Mouse (Mus musculus): ENCODE data around the gene Wscd1.

The Wscd1 gene

DNA sequence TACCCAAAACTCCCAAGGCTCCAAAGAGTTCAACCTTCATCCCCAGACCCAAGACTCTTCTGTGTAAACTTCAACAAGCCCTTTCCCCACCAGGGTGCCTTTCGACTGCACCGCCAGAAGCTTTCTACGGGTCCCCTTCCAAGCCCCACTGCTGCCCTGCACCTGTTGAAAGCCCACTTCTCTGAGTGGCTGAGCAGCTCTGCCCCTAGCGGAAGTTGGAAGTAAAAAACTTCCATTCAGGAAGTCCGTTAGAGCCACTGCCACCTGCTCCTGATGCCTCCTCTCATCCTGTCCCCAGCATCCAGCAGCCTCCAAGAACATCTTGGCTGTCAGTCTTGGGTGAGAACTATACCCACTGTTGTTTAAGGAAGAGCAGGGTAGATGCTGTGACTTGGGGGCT is at the start of gene Wscd1:
Gene Wscd1, plus strand, starts transcription at position 250 of the 400 bp plus-strand sequence.
- in situ Hi-C loops (cut with MseI, MboI) = no loop called here

DNA sequence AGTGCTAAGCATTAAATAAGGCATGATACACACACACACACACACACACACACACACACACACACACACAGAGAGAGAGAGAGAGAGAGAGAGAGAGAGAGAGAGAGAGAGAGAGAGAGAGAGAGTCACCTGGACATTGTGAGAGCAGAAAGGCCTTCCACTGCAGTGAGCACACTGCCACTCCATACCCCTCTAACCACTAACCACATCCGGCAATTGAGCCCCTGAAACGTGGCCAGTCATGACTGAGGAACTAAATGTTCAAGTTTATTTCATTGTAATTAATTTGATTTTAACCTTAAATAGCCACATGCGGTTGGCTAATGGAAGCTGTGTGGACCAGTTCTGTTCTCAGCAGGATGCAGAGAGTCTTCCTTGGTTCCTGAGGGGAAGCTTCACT is 21.7 kb upstream of the Wscd1 start:
- in situ Hi-C loops (cut with MseI, MboI) = no loop called here

DNA sequence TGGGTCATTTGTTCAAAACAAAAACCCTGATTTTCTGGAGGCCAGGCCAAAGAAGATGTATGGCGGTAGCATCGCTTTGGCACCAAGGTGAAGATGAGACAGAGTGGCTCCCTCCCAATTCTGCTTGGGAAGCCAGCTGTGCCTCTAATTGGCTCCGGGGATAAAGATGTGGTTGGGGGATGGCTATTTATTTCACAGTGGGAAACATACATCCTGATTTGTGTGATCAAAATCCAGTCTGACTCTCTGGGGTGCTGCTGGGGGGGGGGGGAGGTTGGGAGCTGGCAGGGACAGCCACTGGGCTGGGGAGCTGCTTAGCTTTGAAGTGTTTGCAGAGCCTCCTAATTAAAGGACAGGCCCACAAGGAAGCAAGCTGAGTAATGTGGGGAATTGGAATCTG is 20.4 kb upstream of the Wscd1 start:
- in situ Hi-C loops (cut with MseI, MboI) = no loop called here

DNA sequence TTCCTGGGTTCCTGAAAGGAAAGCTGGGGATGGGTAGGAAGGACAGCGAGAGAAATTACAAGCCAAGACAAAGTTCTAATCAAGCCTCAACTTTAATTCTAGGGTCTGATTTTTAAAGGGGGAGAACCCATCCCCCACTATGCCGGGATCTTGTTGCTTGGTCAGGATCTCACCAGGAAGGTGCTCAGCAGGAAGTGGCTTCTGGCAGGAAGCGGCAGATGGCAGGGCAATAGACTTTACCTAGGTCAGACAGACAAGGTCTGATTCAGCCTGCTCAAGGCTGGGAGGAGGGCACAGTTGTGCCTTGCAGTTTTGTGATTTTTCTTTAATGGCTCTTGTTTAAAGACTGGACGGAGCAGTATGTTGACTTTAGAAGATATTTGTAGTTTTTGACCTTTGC is 15.9 kb upstream of the Wscd1 start:
- in situ Hi-C loops (cut with MseI, MboI) = no loop called here

DNA sequence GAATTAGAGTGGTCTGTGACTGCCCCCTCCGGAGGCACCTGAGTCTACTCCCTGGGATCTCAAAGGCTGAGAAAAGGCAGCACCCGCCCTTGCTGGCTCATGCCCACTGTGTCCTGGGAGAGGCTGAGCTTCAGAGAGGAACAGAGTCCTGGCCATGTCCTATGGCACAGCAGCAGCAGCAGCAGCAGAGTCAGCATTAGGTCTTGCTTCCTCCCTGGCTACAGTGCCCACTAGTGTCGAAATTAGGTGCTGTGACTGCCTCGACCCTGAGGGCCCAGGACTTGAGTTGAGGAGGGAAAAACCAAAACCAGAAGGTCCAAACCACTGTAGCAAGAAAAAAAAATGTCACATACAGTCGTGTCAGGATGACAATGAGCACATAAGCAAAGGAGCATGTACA is 12.6 kb upstream of the Wscd1 start:
- in situ Hi-C loops (cut with MseI, MboI) = no loop called here

DNA sequence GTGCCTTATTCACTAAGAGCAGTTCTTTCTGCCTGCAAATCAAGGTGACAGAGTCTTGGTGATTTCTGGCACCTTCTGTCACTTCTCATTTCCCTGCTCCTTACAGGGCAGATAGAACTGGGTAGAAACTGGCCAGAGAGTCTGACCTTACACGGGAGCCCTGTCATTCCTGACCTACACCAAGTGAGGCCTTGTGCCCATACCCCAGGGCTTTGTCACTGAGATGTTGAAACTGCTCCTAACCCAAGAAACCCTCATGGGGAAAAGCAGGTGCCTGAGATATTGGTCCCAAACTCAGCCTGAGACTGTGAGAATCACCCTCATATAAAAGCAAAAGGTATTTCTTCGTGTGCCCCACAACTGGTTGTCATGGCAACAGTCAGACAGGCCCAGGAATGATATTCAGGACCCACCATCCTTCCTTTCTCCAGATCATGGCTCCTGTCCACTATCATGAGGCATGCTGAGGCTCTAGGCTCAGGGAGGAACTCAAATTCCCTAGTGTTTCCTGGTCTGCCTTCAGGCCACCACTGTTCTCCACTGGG is 11.1 kb upstream of the Wscd1 start:
- in situ Hi-C loops (cut with MseI, MboI) = no loop called here

DNA sequence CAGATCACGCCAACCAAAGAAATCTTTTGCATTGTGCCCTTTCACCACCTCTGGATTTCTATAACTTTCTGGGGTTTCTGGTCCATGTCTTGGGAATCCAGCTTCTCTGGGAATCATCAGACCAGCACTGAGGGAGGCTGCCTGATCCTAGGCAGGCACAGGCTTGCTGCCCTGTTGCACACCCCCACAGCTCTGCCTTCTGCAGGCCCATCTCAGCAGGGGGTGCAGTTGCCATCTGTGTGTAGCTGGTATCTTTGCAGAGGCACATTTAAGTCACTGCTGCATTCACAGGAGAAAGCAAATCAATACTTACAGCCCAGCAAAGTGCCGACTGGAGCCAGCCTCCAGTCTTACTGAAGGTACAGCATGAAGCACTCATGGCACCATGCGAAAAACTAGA is 3.8 kb upstream of the Wscd1 start:
- in situ Hi-C loops (cut with MseI, MboI) = no loop called here

DNA sequence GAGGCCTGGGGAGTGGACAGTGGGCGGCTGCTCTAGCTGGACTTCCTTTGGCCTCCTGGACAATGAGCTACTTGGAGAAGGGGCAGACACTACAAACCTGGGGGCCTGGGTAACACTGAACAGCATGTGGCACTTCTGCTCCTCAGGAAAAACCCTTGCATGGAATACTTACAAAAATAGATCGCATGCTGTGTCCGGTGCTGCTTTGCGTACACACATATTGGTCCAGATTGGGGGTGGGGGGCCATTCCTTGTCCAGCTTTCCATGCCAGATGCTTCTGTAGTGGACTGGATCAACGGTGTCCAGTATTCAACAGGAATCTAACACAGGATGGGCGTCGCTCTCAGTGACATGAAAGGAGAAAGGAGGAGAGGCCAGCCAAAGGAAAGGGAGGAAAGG is 2.0 kb upstream of the Wscd1 start:
- in situ Hi-C loops (cut with MseI, MboI) = no loop called here

DNA sequence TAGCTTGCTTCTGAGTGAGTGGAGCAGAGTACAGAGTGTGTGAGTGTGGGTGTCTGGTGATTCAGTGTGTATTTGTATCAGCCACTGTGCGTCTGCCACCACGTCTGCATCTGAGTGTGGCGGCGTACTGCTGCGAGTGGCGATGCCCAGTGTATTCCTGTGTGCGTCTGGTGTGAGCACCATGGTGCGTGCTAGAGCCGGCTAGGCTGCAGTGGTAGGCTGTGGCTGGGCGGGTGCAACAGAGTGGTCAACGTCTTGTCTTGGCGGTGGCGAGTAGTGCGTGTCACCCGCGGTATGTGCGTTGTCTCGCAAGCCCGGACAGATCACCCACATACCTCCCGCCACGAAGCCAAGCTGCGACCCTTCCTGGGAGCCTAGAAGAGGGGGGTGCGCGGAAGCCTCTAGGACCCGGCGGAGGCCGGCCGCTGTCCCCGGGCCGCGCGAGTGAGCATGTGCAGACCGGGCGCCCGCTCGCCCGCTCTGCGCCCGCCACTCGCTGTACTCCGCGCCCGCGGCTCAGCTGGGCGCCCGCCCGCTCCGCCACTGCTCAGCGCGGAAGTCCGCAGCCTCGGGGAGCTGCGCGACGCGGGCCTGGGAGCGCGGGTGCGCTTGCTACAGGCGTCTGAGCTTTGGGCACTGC is 934 bp downstream of the Wscd1 start:
- in situ Hi-C loops (cut with MseI, MboI) = no loop called here

DNA sequence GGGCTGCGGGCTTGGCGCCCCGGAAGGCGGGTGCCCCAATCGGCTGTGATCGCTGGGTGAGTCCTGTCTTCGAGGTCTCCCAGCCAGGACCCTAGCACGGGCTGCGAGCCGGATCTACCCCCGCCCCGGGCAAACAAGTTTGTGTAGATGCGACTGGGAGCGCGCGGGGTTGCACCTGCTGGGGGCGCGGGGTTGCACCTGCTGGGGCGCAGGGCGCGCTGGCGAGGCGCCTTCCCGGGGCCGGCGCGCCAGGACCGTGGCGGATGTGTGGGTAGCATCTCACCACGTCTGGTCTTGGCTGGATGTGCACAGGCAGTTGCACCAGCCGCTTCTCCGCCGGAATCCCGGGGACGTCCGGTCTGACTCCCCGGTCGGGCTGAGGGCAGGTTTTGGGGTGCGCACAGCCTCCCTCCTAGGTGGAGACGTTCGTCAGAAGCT is 1.5 kb downstream of the Wscd1 start:
- in situ Hi-C loops (cut with MseI, MboI) = no loop called here

DNA sequence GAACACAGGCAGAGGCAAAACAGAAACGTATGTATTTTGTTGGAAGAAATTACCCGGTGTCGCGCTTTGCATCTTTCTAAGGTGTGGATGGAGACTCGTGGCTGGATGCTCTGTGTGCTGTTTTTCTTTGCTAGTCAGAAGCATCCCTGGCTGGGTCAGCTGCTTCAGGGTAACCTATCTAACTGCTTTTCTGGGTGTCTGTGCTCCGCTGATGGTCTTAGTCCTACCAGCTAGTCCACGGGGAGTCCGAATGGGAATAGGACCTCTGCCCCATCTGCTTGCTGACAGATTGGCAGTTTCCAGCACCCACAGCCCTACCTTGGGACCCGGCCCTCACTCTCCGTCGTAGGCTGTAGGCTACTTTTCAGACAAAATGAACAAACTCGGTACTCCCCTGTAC is 2.0 kb downstream of the Wscd1 start:
- in situ Hi-C loops (cut with MseI, MboI) = no loop called here

DNA sequence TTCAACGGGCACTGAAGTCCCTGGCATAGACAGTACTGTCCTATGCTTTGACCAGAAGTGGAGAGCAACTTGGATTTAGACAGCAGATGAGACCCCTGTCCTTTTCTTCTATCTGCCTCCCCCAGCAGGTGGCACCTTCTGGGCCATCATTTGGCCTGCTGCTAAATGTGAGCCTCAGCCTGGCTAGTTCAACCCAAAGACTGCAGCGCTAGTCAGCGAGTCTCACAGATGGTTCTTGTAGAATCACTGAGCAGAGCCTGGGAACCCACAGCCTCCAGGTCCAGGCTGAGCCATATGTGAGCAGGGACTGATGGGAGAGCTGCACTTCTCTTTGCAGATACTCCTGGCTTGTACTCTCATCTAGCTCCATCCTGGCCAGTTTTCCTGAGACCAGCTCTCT is 2.9 kb downstream of the Wscd1 start:
- in situ Hi-C loops (cut with MseI, MboI) = no loop called here

DNA sequence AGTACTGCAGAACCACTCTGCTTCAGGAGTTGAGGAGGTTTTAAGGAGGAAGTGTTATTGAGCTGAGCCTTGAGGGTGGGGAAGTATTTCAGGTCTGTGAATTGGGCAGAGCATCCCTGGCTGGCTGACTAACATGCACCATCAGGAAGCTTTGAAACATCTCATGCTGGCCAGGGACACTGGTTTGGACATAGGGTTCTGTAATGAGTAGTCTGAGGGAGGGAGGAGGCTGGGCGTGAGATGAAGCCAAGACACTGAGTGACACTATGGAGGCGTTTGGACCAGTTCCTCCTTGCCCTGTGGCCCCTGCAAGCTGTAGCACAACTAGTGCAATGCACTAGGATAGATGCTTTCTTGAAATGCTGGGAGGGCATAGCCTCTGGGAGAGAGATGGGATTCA is 5.4 kb downstream of the Wscd1 start:
- in situ Hi-C loops (cut with MseI, MboI) = no loop called here

DNA sequence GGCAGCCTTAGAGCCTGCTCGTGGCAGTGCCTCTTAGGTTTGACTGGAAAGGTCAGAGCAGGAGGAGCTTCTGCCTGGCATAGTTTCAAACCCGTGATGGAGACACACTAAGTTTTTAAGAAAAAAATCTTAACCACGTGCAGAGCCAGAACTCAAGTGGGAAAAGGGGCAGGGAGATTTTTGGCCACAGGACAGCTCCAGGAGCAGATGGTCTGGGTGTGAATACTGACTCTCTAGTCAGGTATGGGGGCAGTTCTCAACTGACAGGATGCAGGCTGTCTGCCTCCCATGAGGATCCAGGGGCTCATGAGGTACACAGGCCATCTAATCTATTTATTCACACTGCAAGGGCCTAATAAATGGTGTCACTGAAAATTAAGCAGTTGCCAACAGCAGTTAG is 6.6 kb downstream of the Wscd1 start:
- in situ Hi-C loops (cut with MseI, MboI) = no loop called here

DNA sequence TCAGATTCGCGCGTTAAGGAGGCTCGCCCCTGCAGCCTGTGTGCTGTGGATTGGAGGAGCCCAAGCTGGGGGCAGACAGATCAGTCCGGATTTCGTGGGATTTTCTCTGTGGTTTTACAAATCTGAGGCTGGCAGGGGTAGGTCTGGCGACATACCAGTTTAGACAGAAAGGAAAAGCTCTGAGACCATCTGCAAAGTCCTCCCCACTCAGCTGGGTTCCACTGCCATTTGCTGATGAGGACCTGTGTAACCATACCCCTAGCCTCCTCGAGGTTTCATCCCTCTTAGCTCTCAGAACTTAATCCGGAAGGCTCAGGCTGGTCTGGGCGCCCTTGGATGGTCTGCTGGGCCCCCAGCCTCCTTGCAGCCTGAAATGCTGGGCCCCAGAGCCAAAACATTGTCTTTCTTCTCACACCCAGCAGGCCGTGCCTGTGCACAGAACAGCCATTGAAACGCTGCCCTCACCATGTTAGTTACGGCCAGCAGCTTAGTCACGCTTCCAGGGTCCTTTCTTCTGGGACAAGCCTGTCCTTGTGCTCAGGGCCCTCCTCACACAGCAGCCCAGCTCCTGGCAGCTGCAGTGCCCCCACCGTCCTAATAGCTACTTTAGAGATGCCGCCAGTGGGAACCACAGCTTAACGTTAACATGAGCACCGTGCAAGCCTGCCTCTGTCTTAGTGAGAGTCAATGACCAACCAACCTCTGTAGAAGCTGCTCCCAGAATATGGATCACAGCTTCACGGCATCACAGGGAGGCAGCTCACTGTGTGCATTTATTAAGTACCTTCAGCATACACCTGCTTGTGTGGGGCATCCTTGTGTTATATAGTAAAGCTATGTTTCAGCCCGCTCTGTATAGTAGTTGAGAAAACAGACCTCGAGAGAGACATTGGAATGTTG is 8.7 kb downstream of the Wscd1 start:
- in situ Hi-C loops (cut with MseI, MboI) = no loop called here

DNA sequence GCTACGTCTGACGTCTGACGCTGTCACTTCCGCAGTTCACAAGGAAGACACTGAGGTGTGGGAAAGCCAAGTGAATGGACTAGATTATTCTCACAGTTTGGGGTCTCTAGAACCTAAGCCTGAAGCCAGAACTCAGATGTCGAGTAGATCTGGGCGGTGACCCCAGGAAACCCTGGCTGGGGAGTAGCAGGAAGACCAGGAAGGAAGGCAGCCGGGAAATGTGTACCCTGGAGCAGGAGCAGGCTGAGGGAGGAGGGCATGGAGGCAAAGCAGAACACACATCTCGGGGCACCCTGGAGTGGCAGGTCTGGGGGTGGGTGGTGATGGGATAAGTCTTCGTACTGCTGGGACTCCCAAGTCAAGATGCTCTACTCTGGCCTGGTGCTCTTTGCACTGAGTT is 11.3 kb downstream of the Wscd1 start:
- in situ Hi-C loops (cut with MseI, MboI) = no loop called here

DNA sequence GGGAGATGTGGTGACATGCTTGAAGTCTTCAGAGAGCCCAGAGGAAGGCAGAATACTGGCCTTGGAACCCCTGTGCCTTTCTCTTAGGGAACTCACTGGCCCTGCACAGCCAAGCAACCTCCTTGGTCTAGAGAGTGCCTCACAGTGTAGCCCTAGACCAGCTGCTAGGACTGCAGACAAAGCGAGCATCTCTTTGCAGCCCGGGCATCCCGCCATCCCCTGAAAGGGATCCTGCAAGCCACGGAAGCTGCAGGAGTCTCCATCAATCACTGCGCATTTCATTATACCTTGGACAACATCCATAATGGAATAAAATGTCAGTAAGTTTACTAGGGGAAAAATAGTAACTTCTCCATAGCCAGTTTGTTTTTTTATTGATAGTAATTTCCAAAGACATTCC is 13.4 kb downstream of the Wscd1 start:
- in situ Hi-C loops (cut with MseI, MboI) = no loop called here

DNA sequence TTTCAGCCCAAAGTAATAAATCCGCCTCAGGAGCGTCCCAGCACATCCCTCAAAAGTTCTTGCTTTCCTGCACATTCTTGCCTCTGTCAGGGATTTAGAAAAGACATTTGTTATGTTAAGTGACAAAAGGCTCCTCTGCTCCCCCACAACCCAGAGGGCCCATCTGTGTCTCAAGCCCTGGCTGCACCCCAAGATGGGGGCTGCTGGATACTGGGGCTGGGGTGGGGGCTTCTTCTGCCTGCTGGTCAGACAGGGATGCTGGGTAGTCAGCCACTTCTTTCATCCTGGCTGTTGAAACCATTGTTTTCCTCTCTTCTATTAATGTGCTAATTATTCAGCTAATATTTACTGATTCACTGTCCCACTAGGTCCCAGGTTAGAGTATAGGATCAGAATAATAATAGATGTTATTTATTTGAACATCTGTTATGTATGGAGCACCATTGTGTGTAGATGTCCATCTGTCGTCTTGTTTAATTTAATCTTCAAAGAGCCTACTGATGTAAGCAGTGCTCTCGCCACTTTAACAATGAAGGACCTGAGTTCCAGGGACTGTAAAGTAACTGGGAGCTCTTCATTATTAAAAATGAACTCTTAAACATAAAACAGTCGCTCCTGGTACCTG is 14.0 kb downstream of the Wscd1 start:
- in situ Hi-C loops (cut with MseI, MboI) = no loop called here

DNA sequence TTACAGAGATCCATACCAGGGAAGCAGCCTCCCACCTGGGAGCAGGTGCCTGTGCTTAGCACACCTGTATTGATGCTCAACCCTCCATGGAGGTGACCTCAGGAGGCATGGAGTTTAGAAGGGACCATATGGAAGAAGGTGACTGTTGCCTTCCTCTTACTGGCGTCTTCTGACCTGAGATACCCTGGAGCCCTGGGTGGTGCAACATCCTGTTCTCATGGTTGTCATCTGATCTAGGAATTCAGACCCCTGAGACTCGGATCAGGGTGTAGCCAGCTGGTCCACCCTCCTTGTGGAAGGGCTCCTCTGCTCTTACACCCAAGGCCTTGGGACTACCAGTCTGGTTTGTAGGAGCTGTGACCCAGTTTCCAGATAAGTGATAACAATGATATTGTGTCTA is 15.0 kb downstream of the Wscd1 start:
- in situ Hi-C loops (cut with MseI, MboI) = no loop called here

DNA sequence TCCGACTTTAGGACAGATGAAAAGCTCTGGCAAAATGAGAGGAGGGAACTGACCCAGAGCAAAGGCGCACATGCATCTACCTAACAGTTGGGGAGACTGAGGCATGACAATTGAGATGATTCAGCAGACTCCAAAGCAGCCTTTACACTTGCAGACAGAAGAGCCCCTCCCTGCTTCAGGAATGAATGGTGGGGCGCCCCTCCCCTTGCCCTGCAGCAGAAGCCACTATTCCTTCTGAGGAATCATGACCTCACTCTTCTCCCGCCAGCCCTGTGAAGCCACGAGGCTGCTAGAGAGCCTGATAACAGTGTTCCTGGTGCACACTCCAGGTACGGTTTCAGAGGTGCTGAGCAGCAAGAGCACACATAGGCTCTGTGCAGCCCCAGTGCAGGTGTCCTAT is 15.6 kb downstream of the Wscd1 start:
- in situ Hi-C loops (cut with MseI, MboI) = no loop called here

DNA sequence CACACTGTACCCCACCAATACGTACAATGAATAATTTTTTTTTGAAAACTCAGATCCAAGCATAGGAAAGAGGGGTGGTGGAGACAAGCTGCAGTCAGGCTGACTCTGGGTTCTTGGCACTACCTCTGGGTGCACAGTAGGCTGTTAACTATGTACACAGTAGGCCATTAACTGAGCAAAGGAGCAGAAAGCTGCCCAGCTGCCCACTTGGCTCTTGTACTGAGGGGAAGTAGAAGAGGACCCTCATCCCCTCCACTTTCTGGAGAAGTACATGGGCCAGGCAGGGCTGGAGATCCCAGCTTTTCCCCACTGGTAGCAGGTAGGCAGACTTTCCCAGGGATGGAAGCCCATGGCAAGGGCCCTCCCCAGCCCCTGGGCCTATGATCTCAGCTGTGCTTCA is 16.7 kb downstream of the Wscd1 start:
- in situ Hi-C loops (cut with MseI, MboI) = no loop called here

DNA sequence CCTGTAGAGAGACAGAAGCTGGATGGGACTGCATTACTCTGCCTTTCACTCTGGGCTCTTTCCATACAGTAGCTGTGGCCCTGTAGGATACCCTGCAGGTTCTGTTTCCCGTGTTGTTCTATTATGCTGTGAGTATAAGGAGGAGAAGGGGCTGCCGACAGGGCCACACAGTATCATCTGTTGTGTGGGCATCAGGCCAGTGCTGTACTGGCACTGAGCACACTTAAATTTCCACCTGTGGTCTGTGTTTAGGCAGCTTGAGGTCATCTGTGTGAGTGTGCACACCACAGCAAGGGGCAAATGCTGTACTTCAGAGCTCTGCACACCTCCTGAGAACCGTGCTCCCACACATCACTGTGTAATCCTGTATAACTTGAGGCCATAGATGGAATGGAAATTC is 18.0 kb downstream of the Wscd1 start:
- in situ Hi-C loops (cut with MseI, MboI) = no loop called here

DNA sequence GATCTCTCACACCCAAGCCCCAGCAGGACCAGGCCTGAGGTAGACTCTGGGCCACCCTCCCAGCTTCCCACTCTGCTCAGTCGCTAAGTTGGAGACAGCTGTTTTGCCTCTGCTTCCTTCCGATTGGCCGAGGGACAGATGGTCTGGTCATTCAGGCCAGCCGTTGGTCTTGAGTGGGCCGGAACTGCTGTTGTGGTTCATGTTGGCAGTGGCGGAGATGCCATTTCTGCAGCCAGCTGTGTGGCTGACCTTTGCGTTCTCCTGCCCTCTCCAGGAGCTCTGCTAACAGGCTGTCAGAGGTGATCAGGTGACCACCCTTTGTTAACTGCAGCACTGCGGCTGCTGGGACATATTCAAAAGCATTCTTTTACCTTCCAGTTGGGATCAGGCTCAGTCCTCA is 20.0 kb downstream of the Wscd1 start:
- in situ Hi-C loops (cut with MseI, MboI) = no loop called here
